Mouse (Mus musculus) midbrain, embryonic 16.5 days (tissue): ENCODE measurements at regions not wholly inside any gene's neighbourhood (a gene's known extent, or its start where the extent isn't known, plus 50 kb on each side); places are given as distances from the start of the nearest gene placed in this dataset.

Source experiments
- ATAC-seq: fragments of 200-750 bp; cut with Nextera tagmentation; 2 replicates; pipeline ENCODE4 v1.8.0; 2017; ENCODE audit warnings: moderate TSS enrichment
- H3K27ac ChIP-seq: fragments of 300-500 bp; sonication (generic); 2 replicates; pipeline ENCODE4 v1.5.1; 2014; ENCODE audit warnings: mild to moderate bottlenecking, low read length, mixed read lengths
- H3K27me3 ChIP-seq: fragments of 300-500 bp; sonication (generic); 2 replicates; pipeline ENCODE4 v1.6.1; 2014; ENCODE audit warnings: low read depth, low read length, mixed read lengths; ENCODE audit not compliant: control insufficient read depth, insufficient read depth
- H3K36me3 ChIP-seq: fragments of 300-500 bp; sonication (generic); 2 replicates; pipeline ENCODE4 v1.6.1; 2014; ENCODE audit warnings: mild to moderate bottlenecking, low read length, moderate library complexity, mixed read lengths; ENCODE audit not compliant: control insufficient read depth, insufficient read depth
- H3K4me1 ChIP-seq: fragments of 300-500 bp; sonication (generic); 2 replicates; pipeline ENCODE4 v1.6.1; 2014; ENCODE audit warnings: mild to moderate bottlenecking, low read length, mixed read lengths; ENCODE audit not compliant: control insufficient read depth, insufficient read depth
- H3K4me2 ChIP-seq: fragments of 300-500 bp; sonication (generic); 2 replicates; pipeline ENCODE4 v1.6.1; 2014; ENCODE audit warnings: mild to moderate bottlenecking, low read length, mixed read lengths
- H3K4me3 ChIP-seq: fragments of 300-500 bp; sonication (generic); 2 replicates; pipeline ENCODE4 v1.5.1; 2014; ENCODE audit warnings: low read depth, mild to moderate bottlenecking, low read length, moderate library complexity, mixed read lengths
- H3K9ac ChIP-seq: fragments of 300-500 bp; sonication (generic); 2 replicates; pipeline ENCODE4 v1.6.1; 2014; ENCODE audit warnings: low read depth, low read length, mixed read lengths
- H3K9me3 ChIP-seq: fragments of 300-500 bp; sonication (generic); replicated peaks from 2 replicates; pipeline ENCODE4 v1.6.1; 2014; ENCODE audit warnings: mild to moderate bottlenecking, low read length, mixed read lengths; ENCODE audit not compliant: control insufficient read depth, poor library complexity, severe bottlenecking
- WGBS: fragments of 180-500 bp; shearing (Covaris S2); extraction: QIAGEN DNeasy Blood & Tissue Kit; methylation state at CpG from one replicate; pipeline ENCODE4 v1.1.7; 2014; 5-methylcytosine and 5-hydroxymethylcytosine counted together

GRCm38 (mm10) chr16:21294677-21295411 lies 90.3 kb downstream of the Ephb3 start:
- 42% methylated on average over 9 of the region's 9 CpGs for WGBS
- no peak for ATAC-seq
- no peaks in the 10 kb centered on the region; the same call in 1 of the 2 replicates for H3K27me3 ChIP-seq

GRCm38 (mm10) chr16:21295956-21296733 lies 91.6 kb downstream of the Ephb3 start:
- Histone ChIP-seq H3K4me2 (no peak overlapping the region), H3K9me3 (no peaks in the 10 kb centered on the region), H3K36me3 (no peaks in the 10 kb centered on the region), H3K27ac (no peak overlapping the region), H3K4me1 (peaks cover 2% of the 10 kb centered on the region; the same call in 1 of the 2 replicates), H3K4me3 (no peak overlapping the region), H3K27me3 (no peaks in the 10 kb centered on the region; the same call in 1 of the 2 replicates), H3K9ac (no peak overlapping the region)
- WGBS: 67% methylated on average over 13 of the region's 13 CpGs
- no peak for ATAC-seq

More at GRCm38 (mm10) chr16:21294677-21295411, 90.3 kb downstream of the Ephb3 start:
- Histone ChIP-seq H3K27ac (no peak overlapping the region), H3K4me2 (no peak overlapping the region), H3K9me3 (no peaks in the 10 kb centered on the region), H3K4me3 (no peak overlapping the region), H3K9ac (no peak overlapping the region), H3K4me1 (peaks cover 2% of the 10 kb centered on the region; the same call in 1 of the 2 replicates), H3K36me3 (no peaks in the 10 kb centered on the region)

GRCm38 (mm10) chr16:21296786-21297185 lies 92.2 kb downstream of the Ephb3 start:
- 86% methylated on average over 3 of the region's 3 CpGs for WGBS
- Histone ChIP-seq H3K4me2 (no peak overlapping the region), H3K36me3 (no peaks in the 10 kb centered on the region), H3K27ac (no peak overlapping the region), H3K27me3 (no peaks in the 10 kb centered on the region; the same call in 1 of the 2 replicates), H3K4me3 (no peak overlapping the region), H3K4me1 (peaks cover 2% of the 10 kb centered on the region; the same call in 1 of the 2 replicates), H3K9me3 (no peaks in the 10 kb centered on the region), H3K9ac (no peak overlapping the region)
- ATAC-seq: no peak

- no peak for ATAC-seq
- H3K4me3 ChIP-seq: no peak overlapping the region
- H3K9ac ChIP-seq: no peak overlapping the region
- WGBS: 77% methylated on average over 7 of the region's 7 CpGs
- H3K36me3 ChIP-seq: no peaks in the 10 kb centered on the region
- no peaks in the 10 kb centered on the region for H3K9me3 ChIP-seq
- no peak overlapping the region for H3K27ac ChIP-seq
- H3K4me2 ChIP-seq: no peak overlapping the region
- H3K27me3 ChIP-seq: no peaks in the 10 kb centered on the region; the same call in 1 of the 2 replicates
- peaks cover 2% of the 10 kb centered on the region; the same call in 1 of the 2 replicates for H3K4me1 ChIP-seq
These were observed 94.3 kb downstream of the Ephb3 start for GRCm38 (mm10) chr16:21298866-21299265.

GRCm38 (mm10) chr16:21305859-21306258 lies 101.3 kb downstream of the Ephb3 start:
- H3K4me2 ChIP-seq: no peak overlapping the region
- H3K9me3 ChIP-seq: no peaks in the 10 kb centered on the region
- no peak overlapping the region for H3K9ac ChIP-seq
- H3K4me1 ChIP-seq: peaks cover 7% of the 10 kb centered on the region
- H3K27me3 ChIP-seq: no peaks in the 10 kb centered on the region
- no peak overlapping the region for H3K27ac ChIP-seq
- ATAC-seq: no peak
- no peaks in the 10 kb centered on the region for H3K36me3 ChIP-seq
- no peak overlapping the region for H3K4me3 ChIP-seq
- WGBS: 90% methylated on average over 3 of the region's 3 CpGs

- Histone ChIP-seq H3K27ac (no peak overlapping the region), H3K4me2 (no peak overlapping the region), H3K4me3 (no peak overlapping the region), H3K9me3 (no peaks in the 10 kb centered on the region), H3K9ac (no peak overlapping the region), H3K36me3 (no peaks in the 10 kb centered on the region), H3K27me3 (no peaks in the 10 kb centered on the region), H3K4me1 (peaks cover 15% of the 10 kb centered on the region)
- no peak for ATAC-seq
- WGBS: 65% methylated on average over 8 of the region's 8 CpGs
These were observed 104.0 kb downstream of the Ephb3 start for GRCm38 (mm10) chr16:21308513-21308912.

- Histone ChIP-seq H3K4me2 (peak overlapping the region; percentile 86), H3K9ac (peak overlapping the region; percentile 82), H3K36me3 (no peaks in the 10 kb centered on the region), H3K4me1 (peaks cover 15% of the 10 kb centered on the region), H3K9me3 (no peaks in the 10 kb centered on the region), H3K27ac (peak overlapping the region; percentile 88), H3K4me3 (peak overlapping the region; percentile 38), H3K27me3 (no peaks in the 10 kb centered on the region)
- ATAC-seq: peak; percentile 89
- WGBS: 1% methylated on average over 33 of the region's 35 CpGs
These were observed 106.4 kb downstream of the Ephb3 start for GRCm38 (mm10) chr16:21310636-21311615.

- Histone ChIP-seq H3K9ac (peak overlapping the region; percentile 82; the same call in 1 of the 2 replicates), H3K4me1 (peaks cover 15% of the 10 kb centered on the region), H3K4me2 (no peak overlapping the region), H3K4me3 (no peak overlapping the region), H3K27ac (peak overlapping the region; percentile 88; the same call in 1 of the 2 replicates), H3K27me3 (no peaks in the 10 kb centered on the region), H3K36me3 (no peaks in the 10 kb centered on the region), H3K9me3 (no peaks in the 10 kb centered on the region)
- ATAC-seq: no peak
These were observed 107.2 kb downstream of the Ephb3 start for GRCm38 (mm10) chr16:21311781-21312180.
